Mouse (Mus musculus) stomach, postnatal 0 days (tissue): ENCODE measurements at regions not wholly inside any gene's neighbourhood (a gene's known extent, or its start where the extent isn't known, plus 50 kb on each side); places are given as distances from the start of the nearest gene placed in this dataset.
A peak's percentile ranks its signal among the peaks of the same experiment; 100 is the strongest.

ENCODE experiments used
- ATAC-seq: fragments of 200-750 bp; cut with Nextera tagmentation; 2 replicates; pipeline ENCODE4 v1.8.0; 2017; ENCODE audit not compliant: low FRiP score, low TSS enrichment
- DNase-seq: peaks from one replicate; pipeline ENCODE4 v3.0.0-alpha.2; 2016; ENCODE audit warnings: low spot score
- H3K27ac ChIP-seq: fragments of 300-500 bp; sonication (generic); replicated peaks from 2 replicates; pipeline ENCODE4 v1.5.1; 2014; ENCODE audit warnings: mild to moderate bottlenecking, control low read depth
- H3K27me3 ChIP-seq: fragments of 300-500 bp; sonication (generic); 2 replicates; pipeline ENCODE4 v1.6.1; 2014; ENCODE audit warnings: low read length; ENCODE audit not compliant: control insufficient read depth, insufficient read depth
- H3K36me3 ChIP-seq: fragments of 300-500 bp; sonication (generic); 2 replicates; pipeline ENCODE4 v1.6.1; 2014; ENCODE audit warnings: low read length, mixed read lengths; ENCODE audit not compliant: control insufficient read depth, insufficient read depth
- H3K4me1 ChIP-seq: fragments of 300-500 bp; sonication (generic); replicated peaks from 2 replicates; pipeline ENCODE4 v1.6.1; 2014; ENCODE audit warnings: antibody characterized with exemption; ENCODE audit not compliant: control insufficient read depth, insufficient read depth
- H3K4me2 ChIP-seq: fragments of 300-500 bp; sonication (generic); replicated peaks from 2 replicates; pipeline ENCODE4 v1.6.1; 2014; ENCODE audit warnings: low read depth, mild to moderate bottlenecking, control low read depth, moderate library complexity
- H3K4me3 ChIP-seq: fragments of 300-500 bp; sonication (generic); 2 replicates; pipeline ENCODE4 v1.5.1; 2014; ENCODE audit warnings: low read depth, low read length, control low read depth
- H3K9ac ChIP-seq: fragments of 300-500 bp; sonication (generic); 2 replicates; pipeline ENCODE4 v1.6.1; 2014; ENCODE audit warnings: mild to moderate bottlenecking, low read length, control low read depth, mixed read lengths
- H3K9me3 ChIP-seq: fragments of 300-500 bp; sonication (generic); 2 replicates; pipeline ENCODE4 v1.6.1; 2016; ENCODE audit warnings: low read length; ENCODE audit not compliant: control insufficient read depth
- CTCF ChIP-seq: IDR thresholded peaks from 2 replicates; pipeline ENCODE4 v1.5.1; 2016; ENCODE audit warnings: antibody characterized with exemption, low read depth, mild to moderate bottlenecking, moderate library complexity
- EP300 ChIP-seq: optimal IDR thresholded peaks from 2 replicates; pipeline ENCODE3; 2016; ENCODE audit warnings: antibody characterized with exemption
- WGBS: fragments of 180-500 bp; shearing (Covaris S2); extraction: QIAGEN DNeasy Blood & Tissue Kit; methylation state at CpG from one replicate; pipeline ENCODE4 v1.1.7; 2014; 5-methylcytosine and 5-hydroxymethylcytosine counted together

GRCm38 (mm10) chr12:12995061-12995973, 53.6 kb upstream of the Mycn start:
- ATAC-seq (peak; percentile 66; the same call in 1 of the 2 replicates), DNase-seq (no peak)
- TF ChIP-seq CTCF (no peak), EP300 (no peak)
- WGBS: 40% methylated on average over 21 of the region's 21 CpGs
- Histone ChIP-seq H3K27me3 (no peaks in the 10 kb centered on the region), H3K36me3 (no peaks in the 10 kb centered on the region), H3K4me1 (no peaks in the 10 kb centered on the region), H3K27ac (no peak overlapping the region), H3K4me2 (no peak overlapping the region), H3K9me3 (no peaks in the 10 kb centered on the region), H3K4me3 (no peak overlapping the region), H3K9ac (no peak overlapping the region)

GRCm38 (mm10) chr12:12993894-12994714, 52.4 kb upstream of the Mycn start:
- TF ChIP-seq EP300 (no peak), CTCF (no peak)
- no peak for ATAC-seq
- H3K9me3 ChIP-seq: no peaks in the 10 kb centered on the region
- H3K27ac ChIP-seq: no peak overlapping the region
- no peak for DNase-seq
- H3K27me3 ChIP-seq: no peaks in the 10 kb centered on the region
- H3K4me3 ChIP-seq: no peak overlapping the region
- 62% methylated on average over 8 of the region's 8 CpGs for WGBS
- no peaks in the 10 kb centered on the region for H3K36me3 ChIP-seq
- no peak overlapping the region for H3K4me2 ChIP-seq
- H3K4me1 ChIP-seq: no peaks in the 10 kb centered on the region
- H3K9ac ChIP-seq: no peak overlapping the region
